Mouse (Mus musculus) heart, postnatal 0 days (tissue): ENCODE results near the gene Snx29. TPM values are rescaled to one million over a fixed set of nuclear protein-coding genes. Genes with fewer than 3 reads are reported as not detected.
A peak's percentile ranks its signal among the peaks of the same experiment; 100 is the strongest.

Source experiments
- ATAC-seq: fragments of 200-750 bp; cut with Nextera tagmentation; 2 replicates; pipeline ENCODE4 v1.8.0; 2017; ENCODE audit warnings: low read depth, moderate number of reproducible peaks, moderate library complexity; ENCODE audit not compliant: insufficient read depth
- DNase-seq: peaks from one replicate; pipeline ENCODE4 v3.0.0-alpha.2; 2016; ENCODE audit warnings: low spot score
- H3K27ac ChIP-seq: fragments of 300-500 bp; sonication (generic); 2 replicates; pipeline ENCODE4 v1.5.1; 2014; ENCODE audit warnings: low read depth, mild to moderate bottlenecking
- H3K27me3 ChIP-seq: fragments of 300-500 bp; sonication (generic); 2 replicates; pipeline ENCODE4 v1.6.1; 2014; ENCODE audit warnings: low read length, mixed read lengths; ENCODE audit not compliant: control insufficient read depth, insufficient read depth
- H3K36me3 ChIP-seq: fragments of 300-500 bp; sonication (generic); replicated peaks from 2 replicates; pipeline ENCODE4 v1.6.1; 2014; ENCODE audit warnings: low read length, mixed read lengths; ENCODE audit not compliant: control insufficient read depth, insufficient read depth
- H3K4me1 ChIP-seq: fragments of 300-500 bp; sonication (generic); 2 replicates; pipeline ENCODE4 v1.6.1; 2014; ENCODE audit warnings: antibody characterized with exemption; ENCODE audit not compliant: control insufficient read depth, insufficient read depth
- H3K4me2 ChIP-seq: fragments of 300-500 bp; sonication (generic); 2 replicates; pipeline ENCODE4 v1.6.1; 2014; ENCODE audit warnings: low read depth, mild to moderate bottlenecking, low read length, moderate library complexity
- H3K4me3 ChIP-seq: fragments of 300-500 bp; sonication (generic); 2 replicates; pipeline ENCODE4 v1.5.1; 2014; ENCODE audit warnings: low read depth, low read length
- H3K9ac ChIP-seq: fragments of 300-500 bp; sonication (generic); replicated peaks from 2 replicates; pipeline ENCODE4 v1.6.1; 2014; ENCODE audit warnings: low read depth, low read length, mixed read lengths
- H3K9me3 ChIP-seq: fragments of 300-500 bp; sonication (generic); replicated peaks from 2 replicates; pipeline ENCODE4 v1.6.1; 2016; ENCODE audit warnings: low read length; ENCODE audit not compliant: control insufficient read depth
- CTCF ChIP-seq: IDR thresholded peaks from 2 replicates; pipeline ENCODE4 v1.5.1; 2016; ENCODE audit warnings: antibody characterized with exemption, control low read depth, low read depth
- EP300 ChIP-seq: IDR thresholded peaks from 2 replicates; pipeline ENCODE4 v1.6.1; 2016; ENCODE audit warnings: antibody characterized with exemption, low read depth
- WGBS: fragments of 180-500 bp; shearing (Covaris S2); extraction: QIAGEN DNeasy Blood & Tissue Kit; methylation state at CpG from one replicate; pipeline ENCODE4 v1.1.7; 2014; 5-methylcytosine and 5-hydroxymethylcytosine counted together
- polyA plus RNA-seq: library from polyadenylated mRNA; unstranded; fragments of >200 nt; fragmentation: Nextera tagmentation; extraction: Ambion mirVana; gene quantifications from 2 replicates; pipeline ENCODE4 v1.2.1, GENCODE M21; 2015
- total RNA-seq: library from RNA; depleted of rRNA; stranded (reverse); fragments of >200 nt; gene quantifications from 2 replicates; pipeline ENCODE4 v1.2.3, GENCODE M21; 2014; ENCODE audit warnings: low replicate concordance

Gene Snx29
- total and polyA plus RNA-seq, 2 experiments from 2014 or later, result 3.1 to 3.9 TPM

GRCm38 (mm10) chr16:11449344-11449743, 126.6 kb downstream of the Snx29 start:
- peaks cover 2% of the 10 kb centered on the region for H3K36me3 ChIP-seq
- no peaks in the 10 kb centered on the region for H3K4me1 ChIP-seq
- WGBS, result 92% methylated on average over 4 of the region's 4 CpGs
- no peak overlapping the region for H3K27ac ChIP-seq
- TF ChIP-seq EP300 (no peak), CTCF (no peak)
- DNase-seq (no peak), ATAC-seq (no peak)
- H3K9me3 ChIP-seq, result no peaks in the 10 kb centered on the region
- H3K4me3 ChIP-seq, result no peak overlapping the region
- no peak overlapping the region for H3K9ac ChIP-seq
- no peaks in the 10 kb centered on the region for H3K27me3 ChIP-seq
- H3K4me2 ChIP-seq, result no peak overlapping the region

GRCm38 (mm10) chr16:11450626-11451025, 127.9 kb downstream of the Snx29 start:
- peaks cover 2% of the 10 kb centered on the region for H3K36me3 ChIP-seq
- no peak overlapping the region for H3K4me2 ChIP-seq
- no peaks in the 10 kb centered on the region for H3K27me3 ChIP-seq
- H3K27ac ChIP-seq, result no peak overlapping the region
- no peak overlapping the region for H3K4me3 ChIP-seq
- TF ChIP-seq CTCF (no peak), EP300 (no peak)
- no peaks in the 10 kb centered on the region for H3K9me3 ChIP-seq
- WGBS, result 85% methylated on average over 4 of the region's 4 CpGs
- DNase-seq (no peak), ATAC-seq (no peak)
- no peaks in the 10 kb centered on the region for H3K4me1 ChIP-seq
- no peak overlapping the region for H3K9ac ChIP-seq

- DNase-seq (no peak), ATAC-seq (no peak)
- no peaks in the 10 kb centered on the region for H3K4me1 ChIP-seq
- TF ChIP-seq CTCF (no peak), EP300 (no peak)
- H3K4me3 ChIP-seq, result no peak overlapping the region
- H3K9me3 ChIP-seq, result no peaks in the 10 kb centered on the region
- no peaks in the 10 kb centered on the region for H3K27me3 ChIP-seq
- WGBS, result 87% methylated on average over 4 of the region's 4 CpGs
- H3K4me2 ChIP-seq, result no peak overlapping the region
- H3K36me3 ChIP-seq, result no peaks in the 10 kb centered on the region; the same call in 1 of the 2 replicates
- H3K9ac ChIP-seq, result no peak overlapping the region
- H3K27ac ChIP-seq, result no peak overlapping the region
Observed at GRCm38 (mm10) chr16:11454871-11455270, 132.2 kb downstream of the Snx29 start.

GRCm38 (mm10) chr16:11455545-11456140, 132.9 kb downstream of the Snx29 start:
- TF ChIP-seq CTCF (peak; percentile 64), EP300 (no peak)
- ATAC-seq, result peak; percentile 69
- no peak overlapping the region for H3K4me2 ChIP-seq
- peak overlapping the region; percentile 22 for H3K27ac ChIP-seq
- peak; percentile 56 for DNase-seq
- H3K9ac ChIP-seq, result no peak overlapping the region
- H3K4me1 ChIP-seq, result peaks cover 3% of the 10 kb centered on the region; the same call in 1 of the 2 replicates
- WGBS, result 66% methylated on average over 5 of the region's 5 CpGs
- H3K27me3 ChIP-seq, result no peaks in the 10 kb centered on the region
- H3K9me3 ChIP-seq, result no peaks in the 10 kb centered on the region
- no peak overlapping the region for H3K4me3 ChIP-seq
- H3K36me3 ChIP-seq, result no peaks in the 10 kb centered on the region; the same call in 1 of the 2 replicates

GRCm38 (mm10) chr16:11456141-11456645, 133.5 kb downstream of the Snx29 start:
- Histone ChIP-seq H3K9me3 (no peaks in the 10 kb centered on the region), H3K4me2 (no peak overlapping the region), H3K36me3 (no peaks in the 10 kb centered on the region; the same call in 1 of the 2 replicates), H3K4me1 (peaks cover 9% of the 10 kb centered on the region), H3K4me3 (no peak overlapping the region), H3K27me3 (no peaks in the 10 kb centered on the region), H3K27ac (peak overlapping the region; percentile 22), H3K9ac (no peak overlapping the region)
- DNase-seq (no peak), ATAC-seq (0 out of 2 replicates have a peak, but pooled peaks have one; percentile 14)
- WGBS, result 83% methylated on average over 5 of the region's 5 CpGs
- no peak for TF ChIP-seq CTCF
- TF ChIP-seq EP300, result no peak
